Mouse (Mus musculus): Measurements from ENCODE around the gene Fbxl15.

- no peak for TF ChIP-seq POLR2A (IDR thresholded peaks at IDR 0.05; ENCODE audit: insufficient read depth, low read depth, low read length)
- TF ChIP-seq CTCF (IDR thresholded peaks at IDR 0.05), result no peak
- no peak for TF ChIP-seq EP300 (IDR thresholded peaks at IDR 0.05; ENCODE audit: insufficient read depth, low read depth, low read length)
Measured at GRCm38 (mm10) chr19:46337719-46338330, 9.8 kb downstream of the Fbxl15 start.
